Mouse (Mus musculus): ENCODE data around the gene Snap91.

GRCm38 (mm10) chr9:86781426-86781825 lies 99.0 kb downstream of the Snap91 start:
- TF ChIP-seq CTCF (IDR thresholded peaks at IDR 0.05; ENCODE audit: extremely low read depth, insufficient read depth, insufficient read length, insufficient replicate concordance) (no peak), POLR2A (IDR thresholded peaks at IDR 0.05; ENCODE audit: low read depth, low read length) (no peak)

All from spleen, adult 2 months (tissue).